Mouse (Mus musculus) megakaryocyte, embryonic 14.5 days (primary cell): ENCODE results near the gene Abca2.

Experiments
- FLI1 ChIP-seq: IDR thresholded peaks from 2 replicates; pipeline ENCODE4 v1.6.1; 2012; ENCODE audit warnings: low read length, inconsistent platforms, mixed read lengths
- GATA1 ChIP-seq: IDR thresholded peaks from 3 replicates; pipeline ENCODE4 v1.6.1; 2012; ENCODE audit warnings: mixed read lengths, low read length, inconsistent platforms, borderline replicate concordance

- TF ChIP-seq GATA1 (no peak), FLI1 (no peak)
Measured at GRCm38 (mm10) chr2:25428442-25429236, at the start of gene Abca2.
